Mouse (Mus musculus) embryonic facial prominence, embryonic 14.5 days (tissue): Measurements from ENCODE around the gene Mansc1. TPM values are rescaled to one million over a fixed set of nuclear protein-coding genes. Genes with fewer than 3 reads are reported as not detected.

ENCODE experiments used
- ATAC-seq: fragments of 200-750 bp; cut with Nextera tagmentation; 2 replicates; pipeline ENCODE4 v1.8.0; 2017; ENCODE audit warnings: low read depth, moderate number of reproducible peaks, moderate TSS enrichment
- DNase-seq: peaks from one replicate; pipeline ENCODE4 v3.0.0-alpha.2; 2015; ENCODE audit warnings: low spot score
- H3K27ac ChIP-seq: fragments of 300-500 bp; sonication (generic); replicated peaks from 2 replicates; pipeline ENCODE4 v1.5.1; 2014; ENCODE audit warnings: low read depth, mild to moderate bottlenecking, low read length, moderate library complexity
- H3K27me3 ChIP-seq: fragments of 300-500 bp; sonication (generic); replicated peaks from 2 replicates; pipeline ENCODE4 v1.6.1; 2014; ENCODE audit warnings: low read length; ENCODE audit not compliant: control insufficient read depth, insufficient read depth
- H3K36me3 ChIP-seq: fragments of 300-500 bp; sonication (generic); 2 replicates; pipeline ENCODE4 v1.6.1; 2014; ENCODE audit warnings: low read length, mixed read lengths; ENCODE audit not compliant: control insufficient read depth, insufficient read depth
- H3K4me1 ChIP-seq: fragments of 300-500 bp; sonication (generic); 2 replicates; pipeline ENCODE4 v1.6.1; 2014; ENCODE audit warnings: antibody characterized with exemption, low read length; ENCODE audit not compliant: control insufficient read depth, insufficient read depth
- H3K4me2 ChIP-seq: fragments of 300-500 bp; sonication (generic); 2 replicates; pipeline ENCODE4 v1.6.1; 2014; ENCODE audit warnings: low read depth, mild to moderate bottlenecking, low read length, moderate library complexity, mixed read lengths
- H3K4me3 ChIP-seq: fragments of 300-500 bp; sonication (generic); 2 replicates; pipeline ENCODE4 v1.5.1; 2014; ENCODE audit warnings: low read depth, mild to moderate bottlenecking, low read length
- H3K9ac ChIP-seq: fragments of 300-500 bp; sonication (generic); 2 replicates; pipeline ENCODE4 v1.6.1; 2014; ENCODE audit warnings: low read depth, mild to moderate bottlenecking, low read length, moderate library complexity, mixed read lengths
- H3K9me3 ChIP-seq: fragments of 300-500 bp; sonication (generic); 2 replicates; pipeline ENCODE4 v1.6.1; 2016; ENCODE audit warnings: low read length; ENCODE audit not compliant: control insufficient read depth
- WGBS: fragments of 180-500 bp; shearing (Covaris S2); extraction: QIAGEN DNeasy Blood & Tissue Kit; methylation state at CpG from one replicate; pipeline ENCODE4 v1.1.7; 2014; 5-methylcytosine and 5-hydroxymethylcytosine counted together
- polyA plus RNA-seq: library from polyadenylated mRNA; unstranded; fragments of >200 nt; fragmentation: Nextera tagmentation; extraction: Ambion mirVana; gene quantifications from 2 replicates; pipeline ENCODE4 v1.2.1, GENCODE M21; 2014

The Mansc1 gene
- polyA plus RNA-seq, 1 experiment from 2014 or later: 2.1 TPM

GRCm38 (mm10) chr6:134559635-134560034, 72.7 kb downstream of the Mansc1 start:
- WGBS: 73% methylated on average over 3 of the region's 3 CpGs
- Histone ChIP-seq H3K36me3 (no peaks in the 10 kb centered on the region), H3K27me3 (no peaks in the 10 kb centered on the region), H3K9me3 (no peaks in the 10 kb centered on the region), H3K4me2 (no peak overlapping the region), H3K27ac (no peak overlapping the region), H3K9ac (no peak overlapping the region), H3K4me1 (peaks cover 6% of the 10 kb centered on the region), H3K4me3 (no peak overlapping the region)
- no peak for ATAC-seq
- DNase-seq: no peak

Other genes starting within 250 kb of the Mansc1 start
- 2.6 and 3.0 TPM in 2 replicates for gene Bcl2l14, start 236.2 kb downstream of the Mansc1 start, polyA plus RNA-seq
- gene Lrp6, start 65.5 kb downstream of the Mansc1 start, polyA plus RNA-seq: 38.7 and 39.8 TPM in 2 replicates
- 18.0 and 20.2 TPM in 2 replicates for gene Borcs5, start 7.0 kb upstream of the Mansc1 start, polyA plus RNA-seq
- gene Dusp16, start 160.1 kb upstream of the Mansc1 start, polyA plus RNA-seq: 18.2 and 21.1 TPM in 2 replicates
- gene Crebl2, start 197.7 kb upstream of the Mansc1 start, polyA plus RNA-seq: 1.9 and 2.0 TPM in 2 replicates